Mouse (Mus musculus): ENCODE measurements around the gene Rtp3. TPM values are rescaled to one million over a fixed set of nuclear protein-coding genes. Genes with fewer than 3 reads are reported as not detected.
A peak's percentile ranks its signal among the peaks of the same experiment; 100 is the strongest.

Rtp3 gene
- polyA plus RNA-seq (2012; rRNA removed): 0.83 and 0.96 TPM in 2 replicates

DNA sequence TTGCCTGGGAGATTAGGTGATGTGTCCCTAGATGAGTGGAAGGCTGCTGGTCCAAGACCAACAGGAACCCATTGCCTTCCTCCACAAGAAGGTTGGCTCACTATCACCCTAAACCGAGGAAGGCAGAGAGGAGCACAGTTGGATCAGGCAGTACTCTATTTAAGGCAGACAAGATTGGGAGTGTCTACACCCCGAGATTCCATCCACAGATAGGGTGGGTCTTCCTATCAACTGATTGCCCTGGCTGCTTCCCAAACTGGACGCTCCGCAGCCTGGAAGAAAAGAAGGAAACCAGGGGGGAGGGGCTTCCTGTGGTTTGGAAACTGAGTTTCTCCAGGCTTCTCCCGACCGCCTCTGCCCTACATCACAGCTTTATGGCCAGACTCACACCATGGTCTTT is at the start of gene Rtp3:
TSS of gene Rtp3 (minus strand) at position 380 of the 400 bp plus-strand sequence.
- DNase-seq (ENCODE audit: low spot score): no peak

DNA sequence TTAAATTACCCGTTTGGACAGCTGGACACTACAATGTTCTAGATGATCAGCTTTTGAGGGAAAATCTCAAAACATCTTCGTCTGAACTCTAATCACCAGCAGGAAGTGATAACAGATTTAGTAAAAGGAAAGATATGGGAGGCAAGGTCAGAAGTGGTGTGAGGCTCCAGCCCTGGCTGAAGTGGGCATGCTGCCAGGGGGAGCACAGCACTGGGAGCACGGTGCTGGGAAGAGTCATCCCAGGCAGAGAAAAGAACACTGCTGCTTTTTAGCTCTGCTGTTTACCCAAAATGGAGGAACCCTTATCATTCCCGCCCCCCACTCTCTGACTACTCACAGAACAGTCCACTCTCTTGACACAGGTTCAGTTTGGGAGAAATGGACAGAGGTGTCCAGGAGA is 49.6 kb upstream of the Rtp3 start:
- DNase-seq (ENCODE audit: low spot score): no peak

DNA sequence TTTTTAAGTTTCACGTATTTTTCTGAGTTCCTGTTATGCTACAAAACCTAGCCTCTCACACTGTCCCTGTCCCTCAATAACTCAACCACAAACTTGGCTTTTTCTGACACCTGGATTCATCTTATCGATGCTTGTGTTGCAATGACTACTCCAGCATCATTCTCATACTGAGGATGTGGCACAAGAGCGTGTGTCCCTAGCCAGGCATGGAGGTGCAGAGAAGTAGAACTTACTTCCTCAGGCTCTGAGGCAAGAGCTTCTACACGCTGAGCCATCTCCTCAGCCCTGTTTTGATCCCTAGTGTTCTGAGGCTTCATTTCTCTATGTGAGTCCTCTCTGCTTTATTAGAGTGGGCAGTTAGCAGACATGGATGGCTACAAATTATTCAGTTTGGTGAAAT is 43.3 kb upstream of the Rtp3 start:
- no peak for DNase-seq (ENCODE audit: low spot score)

DNA sequence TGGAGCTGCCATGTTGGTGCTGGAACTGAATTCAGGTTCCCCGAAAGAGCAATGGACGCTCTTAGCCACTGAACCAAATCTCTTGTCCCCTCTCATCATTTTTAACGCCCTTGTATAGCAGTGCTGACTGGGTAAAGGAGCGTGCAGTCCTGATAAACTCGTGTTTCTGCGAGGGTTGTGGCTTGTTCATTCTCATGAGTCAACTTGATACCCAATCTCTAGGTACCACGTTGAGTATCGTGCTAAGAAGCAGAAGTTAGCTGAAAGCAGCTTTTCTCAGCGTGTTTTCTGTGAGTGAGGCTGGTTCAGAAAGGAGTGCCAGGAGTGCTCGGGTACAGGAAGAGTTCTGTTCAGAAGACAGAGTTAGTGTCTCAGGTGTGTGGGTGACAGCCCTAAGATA is 36.4 kb upstream of the Rtp3 start:
- no peak for DNase-seq (ENCODE audit: low spot score)

DNA sequence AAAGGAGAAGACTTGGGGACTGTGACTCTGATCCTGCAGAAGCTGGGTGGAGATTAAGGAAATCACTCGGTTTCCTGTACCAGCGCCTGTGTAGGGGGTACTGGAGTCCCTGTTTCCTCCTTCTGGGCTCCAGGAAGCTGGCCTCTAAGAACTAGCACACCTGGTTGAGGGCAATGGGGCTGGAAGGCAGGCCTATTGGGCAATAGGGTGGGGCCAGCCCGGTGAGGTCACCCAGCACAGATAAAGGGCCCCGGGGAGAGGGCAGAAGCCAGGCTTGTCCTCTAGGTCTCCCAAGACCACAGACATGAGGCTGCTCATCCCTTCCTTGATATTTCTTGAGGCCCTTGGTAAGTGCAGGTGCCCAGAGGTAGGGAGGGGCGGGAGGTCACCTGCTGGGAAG is 28.6 kb upstream of the Rtp3 start, which contains the start of gene Ltf:
TSS of gene Ltf (plus strand) at position 250 of the 400 bp plus-strand sequence.
- DNase-seq (ENCODE audit: low spot score): no peak

DNA sequence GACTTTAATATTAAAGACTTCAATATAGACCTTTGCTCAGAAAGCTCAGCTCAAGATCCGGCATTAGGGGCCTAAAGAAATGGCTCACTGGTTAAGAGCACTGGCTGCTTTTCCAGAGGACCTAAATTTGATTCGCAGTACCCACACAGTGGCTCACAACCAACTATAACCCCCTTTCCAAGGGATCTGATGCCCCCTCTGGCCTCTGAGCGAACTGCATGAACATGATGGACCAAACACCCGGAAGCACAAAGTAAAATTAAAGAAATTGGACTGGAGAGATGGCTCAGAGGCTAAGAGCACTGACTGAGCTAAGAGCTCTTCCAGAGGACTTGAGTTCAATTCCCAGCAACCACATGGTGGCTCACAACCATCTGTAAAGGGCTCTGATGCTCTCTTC is 25.3 kb upstream of the Rtp3 start:
- DNase-seq (ENCODE audit: low spot score): no peak

DNA sequence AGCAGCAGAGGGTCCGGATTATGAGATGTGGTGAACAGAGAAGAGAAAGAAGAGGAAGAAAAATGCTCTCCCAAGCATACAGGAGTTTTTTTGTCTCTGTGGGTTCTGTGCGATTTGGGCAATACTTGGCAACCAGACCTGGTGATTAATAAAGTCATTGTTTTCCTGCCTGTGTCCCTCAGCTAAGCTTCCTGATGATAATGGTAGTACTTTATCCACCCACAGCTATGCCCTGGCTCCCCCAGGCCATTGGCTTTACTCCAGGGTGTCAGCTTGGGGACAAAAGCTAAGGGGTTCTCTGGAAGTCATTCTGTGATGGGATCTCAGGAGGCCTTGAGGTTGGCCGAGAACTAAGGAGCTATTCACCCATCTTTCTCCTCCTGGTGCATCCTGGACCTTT is 21.7 kb upstream of the Rtp3 start:
- no peak for DNase-seq (ENCODE audit: low spot score)

DNA sequence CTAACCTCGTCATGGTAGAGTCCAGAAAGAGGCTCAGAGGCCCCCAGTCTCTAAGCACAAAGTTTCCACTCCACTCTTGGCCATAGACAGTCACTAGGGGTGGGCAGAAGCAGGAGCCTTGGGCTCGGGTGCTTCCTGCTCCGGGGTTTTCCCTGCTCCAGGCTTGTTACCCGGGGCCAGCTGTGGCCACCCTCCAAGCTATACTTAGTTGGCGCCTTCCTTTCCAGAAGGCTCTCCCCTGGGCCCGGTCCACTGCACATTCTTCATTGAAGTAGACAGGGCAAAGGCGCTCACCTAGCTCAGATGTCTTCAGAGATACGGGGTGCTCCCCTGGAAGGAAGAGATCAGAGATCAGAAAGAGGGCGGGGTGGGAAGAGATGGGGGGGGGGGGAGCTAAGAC is 21.2 kb upstream of the Rtp3 start:
- no peak for DNase-seq (ENCODE audit: low spot score)

DNA sequence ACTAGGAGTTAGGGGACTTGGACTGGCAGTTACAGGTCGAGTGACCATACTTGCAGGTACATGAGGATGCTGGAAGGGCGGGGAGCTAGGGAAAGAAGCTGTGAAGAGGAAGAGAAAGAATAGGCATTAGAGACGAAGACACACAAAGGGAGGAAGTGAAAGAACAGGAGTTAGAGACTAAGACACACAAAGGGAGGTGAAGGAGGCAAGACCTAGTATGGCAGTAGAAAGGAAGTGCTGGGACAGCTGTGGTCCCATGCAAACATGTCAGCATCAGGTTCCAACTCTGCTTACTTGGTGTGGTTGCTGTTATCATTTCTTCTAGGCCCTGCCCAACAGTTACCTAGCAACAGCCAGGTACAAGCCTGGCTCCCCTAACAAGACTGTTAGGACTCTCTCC is 19.4 kb upstream of the Rtp3 start:
- DNase-seq (ENCODE audit: low spot score): no peak

DNA sequence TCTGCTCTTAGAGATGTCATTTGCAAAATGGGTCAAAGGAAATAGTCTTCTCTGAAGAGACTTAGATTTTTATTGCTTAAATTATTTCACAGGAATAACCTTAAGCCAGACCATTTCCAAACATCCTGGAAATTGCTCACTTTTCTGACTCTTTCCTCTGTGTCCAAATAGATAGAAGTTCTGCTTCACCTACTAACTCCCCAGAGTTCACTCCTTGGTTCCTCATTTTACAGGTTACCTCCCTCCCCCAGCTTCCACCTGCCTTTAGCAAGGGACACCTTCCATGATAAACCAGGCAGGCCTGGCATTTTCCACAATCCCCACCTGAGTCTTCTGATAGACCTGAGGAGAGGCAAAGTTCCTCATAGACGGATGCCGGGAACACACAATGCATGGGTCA is 16.2 kb upstream of the Rtp3 start:
- DNase-seq (ENCODE audit: low spot score): no peak

DNA sequence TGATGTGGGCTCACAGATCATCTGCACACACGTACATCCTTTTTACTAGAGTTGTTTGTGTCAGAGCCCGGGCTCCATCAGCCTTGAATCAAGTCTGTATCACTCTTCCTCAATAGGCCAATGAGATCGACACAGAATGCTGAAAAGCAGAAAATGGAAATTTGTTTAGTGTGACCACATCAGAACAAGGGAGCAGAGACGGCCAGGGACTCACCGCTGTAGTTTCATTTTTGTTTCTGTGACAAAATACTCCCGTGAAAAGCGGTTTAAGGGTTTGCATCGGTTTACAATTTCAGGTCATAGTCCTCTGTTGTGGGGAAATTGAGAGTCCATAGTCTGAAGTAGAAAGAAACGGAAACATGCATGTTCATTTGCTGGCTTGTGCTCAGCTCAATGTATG is 12.9 kb upstream of the Rtp3 start:
- no peak for DNase-seq (ENCODE audit: low spot score)

DNA sequence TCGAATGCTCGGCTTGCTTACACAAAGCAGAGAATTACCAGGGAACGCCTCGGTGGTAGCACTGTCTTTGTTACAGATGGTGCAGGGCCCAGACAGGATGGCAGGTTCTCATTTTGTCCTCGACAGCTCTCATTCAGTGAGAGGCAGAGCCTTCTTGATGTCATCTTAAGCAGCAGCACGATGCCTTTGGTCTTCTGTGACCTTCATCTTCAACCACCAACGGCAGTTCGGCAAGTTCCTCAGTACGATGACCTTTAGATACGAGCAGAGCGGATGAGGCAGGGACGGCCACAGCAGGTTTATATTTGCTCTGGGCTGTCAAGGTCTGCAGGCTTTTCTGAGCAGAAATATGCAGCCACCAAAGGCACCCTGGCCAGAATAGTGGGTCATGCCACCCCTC is 11.2 kb upstream of the Rtp3 start:
- no peak for DNase-seq (ENCODE audit: low spot score)

DNA sequence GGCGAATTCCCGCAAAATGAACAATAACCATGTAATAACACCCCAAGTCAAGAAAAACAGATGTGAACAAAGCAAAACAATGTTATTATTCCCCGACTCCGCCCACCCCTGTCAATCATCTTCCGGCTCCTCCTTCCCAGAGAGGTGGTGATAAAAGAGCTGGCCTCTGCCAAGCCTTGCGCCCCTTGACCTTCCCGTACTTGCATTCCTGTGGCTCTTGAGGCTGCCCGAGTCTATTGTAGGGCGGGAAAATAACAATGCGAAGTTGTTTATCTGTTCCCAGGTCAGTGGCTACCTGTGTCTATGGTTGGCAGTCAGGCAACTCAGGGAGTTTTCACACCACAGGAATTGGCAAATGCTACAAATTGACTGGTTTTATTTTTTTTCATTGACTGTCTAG is 9.5 kb upstream of the Rtp3 start:
- DNase-seq (ENCODE audit: low spot score): no peak

DNA sequence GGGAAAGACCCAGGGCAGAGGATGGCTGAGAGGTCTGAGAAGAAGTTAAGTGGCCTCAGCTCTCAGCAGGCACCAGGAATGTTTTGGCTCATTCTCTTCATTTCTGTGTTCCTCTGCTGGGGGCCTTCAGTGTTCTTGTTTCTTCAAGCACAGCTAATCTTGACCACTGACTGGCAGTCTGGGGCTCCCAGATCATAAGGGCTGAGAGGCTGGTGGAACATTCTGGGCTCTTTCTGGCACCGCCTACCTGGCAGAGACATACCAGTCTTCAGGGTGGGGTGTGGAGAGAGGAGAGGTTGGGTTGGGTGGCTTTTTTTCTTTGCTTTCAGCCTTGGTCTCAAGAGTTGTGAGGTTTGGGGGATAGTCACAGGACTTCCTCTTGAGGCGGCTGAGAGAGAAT is 8.7 kb upstream of the Rtp3 start:
- no peak for DNase-seq (ENCODE audit: low spot score)

DNA sequence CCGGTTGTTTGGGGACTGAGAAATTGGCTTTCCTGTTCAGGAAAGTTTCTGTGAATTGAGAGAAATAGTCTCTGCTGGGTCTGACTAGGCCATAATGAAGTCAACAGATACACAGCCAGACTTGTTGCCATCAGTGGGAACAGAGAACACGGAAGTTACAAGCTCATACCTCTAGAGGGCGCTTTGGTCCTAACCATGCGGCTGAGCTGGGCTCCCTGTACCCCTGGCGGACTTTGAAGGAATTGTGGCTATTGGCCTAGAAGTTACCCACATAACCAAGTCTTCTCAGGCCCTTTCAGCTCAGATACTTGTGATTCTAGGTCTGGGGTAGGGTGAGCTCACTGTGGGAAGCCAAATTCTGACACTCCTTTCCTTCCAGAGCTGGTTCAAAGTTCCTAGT is 6.9 kb upstream of the Rtp3 start:
- DNase-seq (ENCODE audit: low spot score): no peak

DNA sequence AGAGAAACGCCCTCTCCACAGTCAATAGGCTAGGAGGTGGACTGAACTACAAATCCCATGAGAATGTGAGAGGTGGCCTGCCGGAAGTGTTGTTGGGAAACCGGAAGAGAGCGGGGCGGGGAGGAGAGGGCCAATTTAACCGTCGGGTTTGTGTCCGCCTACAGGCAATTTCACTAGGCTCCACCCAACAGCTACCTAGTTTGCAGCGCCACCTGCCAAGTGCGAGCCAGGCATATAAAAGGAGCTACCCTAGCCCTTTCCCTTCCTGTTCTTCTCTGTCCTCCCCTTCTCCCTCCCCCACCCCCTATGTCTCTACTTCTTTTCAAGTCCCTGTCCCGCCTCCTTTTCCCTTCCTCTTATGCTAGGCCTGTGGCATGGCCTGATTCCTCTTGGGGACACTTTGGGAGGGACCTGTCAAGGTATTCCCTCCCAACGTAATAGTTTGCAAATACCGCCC is 4.4 kb upstream of the Rtp3 start:
- DNase-seq (ENCODE audit: low spot score): peak; percentile 37

DNA sequence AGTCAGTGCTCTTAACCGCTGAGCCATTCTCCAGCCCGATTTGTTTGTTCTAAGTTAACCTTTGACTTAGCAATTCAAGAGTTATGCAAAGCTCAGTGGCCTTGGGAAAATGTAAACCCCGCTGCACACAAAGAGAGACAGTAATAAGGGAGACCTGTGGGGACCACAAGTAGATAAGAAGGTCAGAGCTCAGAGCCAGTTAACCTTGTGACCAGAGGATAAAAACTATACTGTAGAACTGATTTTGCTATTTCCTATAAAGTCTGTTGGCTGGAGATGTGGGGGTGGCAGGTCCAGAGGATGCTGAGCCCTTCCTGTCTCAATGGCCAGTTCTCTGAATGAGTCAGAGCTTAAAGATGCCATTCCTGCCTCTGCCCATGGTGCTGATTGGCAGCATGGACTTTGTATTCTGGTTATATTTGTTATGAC is 2.9 kb upstream of the Rtp3 start:
- no peak for DNase-seq (ENCODE audit: low spot score)

DNA sequence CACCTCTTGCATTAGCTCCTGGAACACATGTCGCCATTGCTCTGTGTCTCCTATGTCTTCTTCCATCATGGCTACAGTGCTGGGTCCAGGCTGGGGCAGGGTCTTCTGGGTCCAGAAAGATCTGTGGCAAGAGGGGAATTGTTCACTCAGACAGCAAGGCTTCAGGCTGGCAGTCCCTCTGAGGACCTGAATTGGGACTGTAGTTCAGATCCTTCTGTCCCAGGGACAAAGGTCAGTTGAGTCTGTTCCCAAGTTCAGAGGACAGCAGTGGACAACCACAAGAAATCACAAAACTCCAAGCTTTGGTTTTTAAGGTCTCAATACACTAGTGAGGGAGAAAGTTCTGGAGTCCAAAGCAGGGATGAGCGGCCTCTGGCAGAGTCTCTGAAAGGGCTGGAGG is 840 bp downstream of the Rtp3 start:
- DNase-seq (ENCODE audit: low spot score): no peak

DNA sequence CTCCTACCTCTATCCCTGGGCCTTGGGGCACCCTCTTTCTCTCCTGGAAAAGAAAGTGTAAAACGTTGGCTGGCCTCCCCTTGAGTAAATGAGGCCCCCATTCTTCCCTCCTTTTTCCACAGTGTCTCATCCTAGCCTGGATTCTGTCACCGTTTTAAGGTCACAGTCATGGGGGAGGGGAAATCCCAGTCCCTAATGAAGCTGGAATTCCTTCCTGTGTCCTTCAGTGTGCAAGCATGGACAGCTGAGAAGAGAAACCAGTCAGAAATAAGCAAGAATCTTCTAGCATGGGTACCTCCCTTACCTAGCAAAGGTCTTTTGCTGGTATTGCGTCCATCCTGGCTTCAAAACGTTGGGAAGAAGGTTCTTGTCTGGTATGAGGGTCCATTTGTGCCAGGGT is 1.2 kb downstream of the Rtp3 start:
- DNase-seq (ENCODE audit: low spot score): no peak

DNA sequence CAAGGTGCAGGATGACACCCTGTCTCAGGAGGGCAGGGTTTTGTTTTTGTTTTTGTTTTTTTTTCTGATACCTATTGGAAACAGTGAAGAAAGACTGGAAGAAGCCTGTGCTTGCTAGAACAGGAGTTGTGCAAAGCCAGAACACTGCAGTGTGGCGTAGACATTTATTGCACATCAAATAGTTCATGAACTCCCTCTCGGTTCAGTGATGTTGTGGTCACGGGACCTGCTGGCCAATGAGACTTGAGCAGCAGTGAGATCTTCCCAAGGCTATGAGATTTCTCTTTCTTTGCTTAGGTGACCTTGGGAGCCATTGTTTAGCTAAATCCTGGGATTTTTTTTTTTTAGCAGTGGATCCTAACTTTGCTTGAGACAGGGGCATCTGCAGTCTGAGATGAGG is 2.3 kb downstream of the Rtp3 start:
- no peak for DNase-seq (ENCODE audit: low spot score)

DNA sequence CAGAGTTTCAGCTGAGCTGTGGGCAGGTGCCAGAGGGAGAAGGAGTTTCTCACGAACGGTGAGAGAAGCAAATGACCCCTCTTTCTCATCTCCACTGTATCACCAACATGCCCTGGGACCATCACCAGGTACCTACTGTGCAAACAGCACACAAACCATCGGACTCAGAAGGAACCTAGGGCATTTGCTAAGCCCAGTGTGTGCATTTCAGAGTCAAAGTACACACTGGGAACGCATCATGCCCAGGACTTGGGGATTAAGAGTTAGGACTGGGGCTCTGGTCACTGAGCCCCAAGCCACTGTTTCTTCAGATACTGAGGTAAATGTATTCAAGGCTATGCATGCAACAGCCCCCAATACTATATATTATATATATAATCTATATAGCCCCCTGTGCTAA is 3.1 kb downstream of the Rtp3 start:
- DNase-seq (ENCODE audit: low spot score): no peak

DNA sequence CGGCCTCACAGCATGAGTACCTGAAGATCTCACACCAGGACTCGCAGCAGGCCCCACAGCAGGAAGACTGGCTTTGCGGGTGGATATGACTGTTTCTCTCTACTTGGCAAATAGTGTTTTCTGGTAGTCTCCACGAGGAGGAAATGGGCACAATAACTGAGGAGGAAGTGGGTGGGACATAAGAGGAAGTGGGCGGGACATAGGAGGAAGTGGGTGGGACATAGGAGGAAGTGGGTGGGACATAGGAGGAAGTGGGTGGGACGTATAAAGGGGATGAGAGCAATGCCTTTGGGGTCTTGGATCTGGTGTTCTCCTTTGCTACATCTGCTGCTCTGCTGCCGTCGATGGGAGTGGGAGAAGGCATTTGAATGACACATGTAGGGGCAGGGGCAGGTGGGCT is 4.4 kb downstream of the Rtp3 start:
- no peak for DNase-seq (ENCODE audit: low spot score)

DNA sequence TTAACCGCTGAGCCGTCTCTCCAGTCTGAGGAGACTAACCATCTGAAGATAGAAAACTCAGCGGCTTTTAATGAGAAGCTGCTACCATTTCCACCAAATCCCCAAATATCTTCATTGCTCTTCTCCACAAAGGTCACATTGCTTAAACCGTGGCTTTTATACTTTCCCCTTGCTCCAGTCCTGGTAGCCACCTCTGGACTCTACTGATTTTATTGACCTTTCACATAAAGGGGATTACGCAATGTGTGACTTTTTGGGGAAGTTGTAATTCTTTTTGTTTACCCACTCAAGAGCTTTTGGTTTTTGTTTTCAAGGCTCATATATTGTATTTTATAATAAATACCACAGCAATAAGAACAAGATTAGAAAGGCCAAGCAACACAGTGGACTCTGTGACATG is 4.8 kb downstream of the Rtp3 start:
- DNase-seq (ENCODE audit: low spot score): no peak

DNA sequence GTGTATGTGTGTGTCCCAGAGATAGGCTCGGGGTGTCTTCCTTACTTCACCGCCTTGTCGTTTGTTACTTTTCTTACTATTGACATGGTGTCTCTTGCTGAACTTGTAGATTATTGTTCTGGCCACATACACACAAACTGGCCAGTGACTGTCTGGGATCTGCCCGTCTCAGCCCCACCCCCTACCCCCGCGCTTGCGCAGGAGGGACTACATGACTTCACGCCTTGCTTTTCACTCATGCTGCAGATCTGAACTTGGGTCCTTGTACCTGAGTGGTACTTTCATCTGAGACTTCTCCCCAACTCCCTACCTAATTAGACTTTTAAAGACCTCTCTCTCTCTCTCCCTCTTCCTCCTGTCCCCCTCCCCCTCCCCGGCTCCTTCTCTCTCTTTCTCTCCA is 6.3 kb downstream of the Rtp3 start:
- no peak for DNase-seq (ENCODE audit: low spot score)

DNA sequence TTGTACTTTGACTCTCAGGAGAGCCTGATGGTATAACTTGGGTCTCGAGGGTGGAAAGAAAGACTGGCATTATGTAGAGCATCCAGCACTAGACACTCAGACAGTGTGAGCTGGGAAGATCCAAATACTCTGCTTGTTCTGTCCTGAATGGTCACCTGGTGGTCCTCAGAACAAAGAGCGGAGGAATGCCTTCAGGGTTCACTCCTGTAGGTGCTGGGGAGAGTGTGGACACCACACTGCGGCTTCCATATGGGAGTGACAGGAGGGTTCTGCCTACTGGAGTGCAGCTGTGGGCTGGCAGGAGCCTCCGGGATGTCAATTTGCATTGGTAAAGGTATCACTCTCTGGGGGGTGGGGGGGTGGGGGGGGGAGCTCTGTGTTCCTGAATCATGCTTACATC is 8.0 kb downstream of the Rtp3 start:
- DNase-seq (ENCODE audit: low spot score): no peak

Measured in urinary bladder, adult 2 months (tissue).